Mouse (Mus musculus) lung, adult 2 months (tissue): Measurements from ENCODE around the gene G0s2.

Experiments
- CTCF ChIP-seq: fragments of 200-500 bp; IDR thresholded peaks from 2 replicates; pipeline ENCODE4 v1.5.1; 2011; ENCODE audit warnings: mild to moderate bottlenecking, low read length, control low read depth; ENCODE audit not compliant: insufficient read depth
- POLR2A ChIP-seq: fragments of 200-500 bp; IDR thresholded peaks from 2 replicates; pipeline ENCODE4 v1.6.1; 2011; ENCODE audit warnings: low read depth, mild to moderate bottlenecking, control low read depth, low read length, borderline replicate concordance; ENCODE audit errors: extremely low read depth

DNA sequence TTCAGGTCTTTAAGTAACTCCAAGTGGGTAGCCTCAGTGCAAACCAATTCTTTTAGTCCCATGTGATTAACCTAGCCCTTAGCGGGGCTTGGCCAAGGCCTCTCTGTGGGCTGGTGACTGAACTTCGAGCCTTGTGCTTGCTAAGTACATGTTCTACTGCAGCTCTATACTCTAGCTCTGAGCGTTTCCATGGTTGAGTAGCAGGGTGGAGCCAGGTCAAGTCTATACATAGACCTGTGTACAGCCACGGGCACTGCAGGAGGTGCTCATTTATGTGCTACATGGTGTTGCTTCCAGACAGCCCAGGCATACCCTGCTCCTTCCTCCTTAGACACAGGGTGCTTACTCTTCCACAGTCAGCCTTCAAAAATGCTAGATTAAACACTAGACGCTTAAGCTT is 22.9 kb upstream of the G0s2 start:
- TF ChIP-seq POLR2A: no peak
- no peak for TF ChIP-seq CTCF
